Mouse (Mus musculus): ENCODE data around the gene Cacul1.
A peak's percentile ranks its signal among the peaks of the same experiment; 100 is the strongest.
"Not testable (repeated sequence)": the region's sequence is repeated elsewhere in the genome, so short reads cannot be mapped to it uniquely, and the experiment has no call there.

Gene Cacul1

DNA sequence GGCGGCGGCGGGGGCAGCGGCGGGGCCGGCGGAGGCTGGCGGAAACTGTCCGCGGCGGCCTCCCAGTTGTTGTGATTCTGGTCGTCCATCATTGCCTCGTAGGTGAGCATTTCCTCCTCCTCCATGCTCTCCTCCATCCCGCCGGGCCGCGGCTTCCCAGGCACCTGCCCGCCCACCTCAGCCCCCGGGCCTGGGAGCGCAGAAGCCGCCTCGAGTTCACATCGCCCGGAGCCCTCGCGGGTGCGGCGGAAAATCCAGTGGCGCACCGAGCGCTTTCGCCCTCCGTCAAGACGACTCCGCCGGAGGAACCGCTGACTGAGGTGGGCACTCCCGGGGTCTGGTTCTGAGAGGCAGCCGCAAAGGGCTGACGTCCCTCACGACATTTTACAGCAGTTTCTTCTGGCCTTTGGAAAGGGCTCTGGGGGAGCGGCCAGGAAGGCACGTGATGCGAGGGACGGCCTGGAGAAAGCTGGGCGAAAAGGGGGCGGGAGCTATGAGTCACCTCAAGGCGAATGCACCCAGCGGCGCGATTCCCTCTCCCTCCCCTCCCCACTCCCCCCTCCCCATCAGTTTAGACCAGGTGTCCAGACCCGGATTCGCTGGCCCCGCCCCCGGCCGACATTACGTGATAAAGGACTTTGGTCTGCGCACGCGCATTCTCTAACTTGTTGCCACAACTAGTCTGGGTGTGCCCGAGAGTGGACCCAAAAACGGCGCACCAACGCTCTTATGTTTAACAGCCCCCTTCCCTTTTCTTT, at the start of gene Cacul1:
Gene Cacul1 (minus strand): TSS at position 444 of the 758 bp plus-strand sequence.
- DNase-seq (ENCODE audit: low spot score) = peak; percentile 96

DNA sequence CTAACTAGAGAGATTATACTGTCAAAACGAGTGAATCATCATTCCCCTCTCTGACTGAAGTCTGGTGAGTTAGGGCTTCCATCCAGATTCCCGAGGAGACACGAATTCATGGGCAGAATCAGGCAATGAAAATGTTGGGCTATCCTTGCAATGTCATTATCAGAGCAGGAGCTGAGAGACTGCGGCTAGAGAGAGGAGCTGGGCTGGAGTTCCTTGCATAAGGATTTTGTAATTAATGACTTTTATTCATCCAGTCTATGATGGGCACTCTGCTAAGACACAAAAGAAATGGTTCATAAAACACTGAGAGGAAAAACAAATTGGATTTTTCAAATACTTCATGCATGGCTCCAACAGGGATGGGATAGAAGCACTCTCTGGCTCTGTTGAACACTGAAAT, 38.6 kb upstream of the Cacul1 start:
- DNase-seq (ENCODE audit: low spot score) = no peak

GRCm38 (mm10) chr19:60617007-60617406, 36.2 kb upstream of the Cacul1 start:
- DNase-seq (ENCODE audit: low spot score) = no peak

- no peak for DNase-seq (ENCODE audit: low spot score)
Measured at GRCm38 (mm10) chr19:60615470-60616200, 34.8 kb upstream of the Cacul1 start.

DNA sequence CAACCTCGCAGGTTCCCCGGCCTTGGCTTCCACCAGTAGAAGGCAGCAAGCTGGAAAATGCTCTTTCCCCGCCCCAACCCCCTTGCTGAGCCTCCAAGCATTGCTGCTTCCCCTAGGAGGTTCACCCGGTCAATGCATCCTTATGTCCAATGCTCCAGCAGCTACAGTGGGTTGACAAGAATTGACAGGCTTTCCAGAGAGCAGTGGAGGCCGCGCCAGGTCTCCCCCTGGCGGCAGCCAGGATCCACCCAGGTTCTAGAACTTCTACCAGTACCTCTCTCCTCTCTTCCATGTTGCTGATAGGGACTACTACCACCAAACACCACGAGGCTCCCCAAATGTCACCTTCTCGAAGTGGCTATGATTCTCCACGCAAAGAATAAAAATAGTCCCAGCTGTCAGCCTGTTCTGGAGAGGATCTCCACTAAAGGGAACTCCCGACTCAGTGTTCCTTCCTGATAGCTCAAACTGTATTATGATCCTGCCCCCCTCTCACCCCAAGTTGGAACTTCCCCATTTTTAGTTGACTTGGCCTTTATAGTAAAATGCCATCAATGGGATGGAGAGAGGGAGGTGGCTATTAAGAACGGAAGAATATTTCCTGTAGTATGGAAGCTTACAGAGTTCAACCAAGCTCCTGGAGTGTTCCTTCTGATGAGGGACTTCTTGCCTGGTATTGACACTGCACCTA, 30.8 kb upstream of the Cacul1 start:
- DNase-seq (ENCODE audit: low spot score) = no peak

DNA sequence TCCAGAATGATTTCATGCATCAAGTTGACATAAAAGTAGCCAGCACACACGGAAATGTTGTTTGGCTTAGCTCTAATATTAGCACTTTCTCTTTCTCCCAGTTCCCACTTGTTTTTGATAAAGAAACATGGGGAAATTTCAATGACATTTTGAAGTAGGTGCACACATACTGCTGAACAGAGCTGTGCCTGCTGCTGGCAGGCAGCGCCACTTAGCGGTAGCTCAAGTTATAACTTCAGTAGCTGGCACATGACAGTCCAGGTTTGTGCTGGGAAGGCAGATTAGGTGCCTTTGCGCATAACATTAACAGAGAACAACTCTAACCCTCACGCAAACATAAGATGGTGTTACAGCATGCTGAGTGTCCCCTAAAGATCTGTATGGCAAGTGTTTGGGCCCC, 27.9 kb upstream of the Cacul1 start:
- DNase-seq (ENCODE audit: low spot score) = peak; percentile 26

- DNase-seq (ENCODE audit: low spot score) = no peak
Measured at GRCm38 (mm10) chr19:60603586-60603985, 22.8 kb upstream of the Cacul1 start.

GRCm38 (mm10) chr19:60602066-60602465, 21.2 kb upstream of the Cacul1 start:
- DNase-seq (ENCODE audit: low spot score) = not testable (repeated sequence)

GRCm38 (mm10) chr19:60598025-60598697, 17.3 kb upstream of the Cacul1 start:
- DNase-seq (ENCODE audit: low spot score) = no peak

DNA sequence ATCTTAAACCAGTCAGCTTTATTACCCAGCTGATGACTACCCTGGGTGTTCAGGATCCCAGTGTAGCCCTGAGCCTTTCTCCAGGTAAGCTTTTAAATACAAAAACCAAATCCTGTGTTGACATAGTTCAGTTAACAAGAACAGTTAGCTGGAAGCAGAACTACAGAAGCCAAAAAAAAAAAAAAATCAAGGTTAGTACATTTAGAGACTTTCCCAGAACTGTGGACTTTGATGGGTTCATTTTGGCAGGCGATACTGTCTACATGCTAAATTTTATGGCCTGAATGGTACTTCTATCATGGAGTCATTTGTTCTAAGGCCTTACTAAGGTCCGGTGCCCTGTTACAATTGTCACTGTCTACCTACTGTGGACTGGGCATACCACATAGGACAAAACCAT, 8.8 kb upstream of the Cacul1 start:
- no peak for DNase-seq (ENCODE audit: low spot score)

- DNase-seq (ENCODE audit: low spot score) = no peak
Measured at GRCm38 (mm10) chr19:60586652-60587051, 5.8 kb upstream of the Cacul1 start.

DNA sequence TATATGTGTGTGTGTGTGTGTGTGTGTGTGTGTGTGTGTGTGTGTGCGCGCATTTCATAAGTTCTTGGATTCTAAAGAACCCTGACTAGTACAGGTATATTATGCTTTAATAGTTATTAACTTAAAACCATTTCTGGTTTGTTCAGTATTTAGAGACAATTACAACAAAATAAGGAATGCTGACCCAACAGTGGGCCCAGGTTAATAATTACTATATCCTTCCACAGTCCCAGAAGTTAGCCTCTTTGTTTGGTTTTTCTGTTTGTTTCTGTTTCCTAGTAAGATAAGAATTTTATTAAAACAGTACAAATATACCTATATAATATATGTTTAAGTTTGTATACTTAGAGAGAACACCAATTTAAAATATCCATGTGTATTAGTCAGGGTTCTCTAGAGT, 2.4 kb upstream of the Cacul1 start:
- no peak for DNase-seq (ENCODE audit: low spot score)

- peak; percentile 18 for DNase-seq (ENCODE audit: low spot score)
Measured at GRCm38 (mm10) chr19:60581377-60582290, 809 bp upstream of the Cacul1 start.

- DNase-seq (ENCODE audit: low spot score) = peak; percentile 27
Measured at GRCm38 (mm10) chr19:60579771-60580581, 849 bp downstream of the Cacul1 start.

- no peak for DNase-seq (ENCODE audit: low spot score)
Measured at GRCm38 (mm10) chr19:60576741-60577140, 4.1 kb downstream of the Cacul1 start.

GRCm38 (mm10) chr19:60560497-60560896, 20.3 kb downstream of the Cacul1 start:
- no peak for DNase-seq (ENCODE audit: low spot score)

DNA sequence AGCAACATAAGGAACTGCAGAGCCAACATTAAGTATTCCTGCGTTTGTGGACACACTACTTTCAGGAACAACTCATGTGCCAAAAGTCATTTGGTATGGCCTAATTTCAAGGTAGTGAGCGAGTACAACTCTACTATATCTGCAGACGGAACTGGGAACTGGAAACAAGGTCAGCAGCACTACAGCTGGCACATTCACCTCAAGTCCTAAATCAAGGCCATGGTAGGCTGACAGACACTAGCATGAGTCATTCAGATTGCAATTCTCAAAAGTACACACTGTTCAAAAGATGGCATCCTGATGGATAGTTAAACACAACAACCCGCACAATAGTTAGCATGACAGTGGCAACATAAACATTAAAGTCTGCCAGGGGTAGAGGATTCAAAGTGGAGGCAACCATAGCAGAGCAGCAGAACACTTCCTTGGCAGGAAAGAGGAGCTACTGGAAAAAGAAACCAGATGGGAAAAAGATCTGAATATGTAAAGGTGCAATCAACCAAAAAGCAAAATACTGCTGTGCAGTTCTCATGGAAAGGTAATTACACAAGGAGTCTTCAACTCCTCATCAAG, 25.9 kb downstream of the Cacul1 start:
- no peak for DNase-seq (ENCODE audit: low spot score)

- DNase-seq (ENCODE audit: low spot score) = peak; percentile 56
Measured at GRCm38 (mm10) chr19:60553501-60553900, 27.3 kb downstream of the Cacul1 start.

- DNase-seq (ENCODE audit: low spot score) = no peak
Measured at GRCm38 (mm10) chr19:60543302-60543701, 37.5 kb downstream of the Cacul1 start.

DNA sequence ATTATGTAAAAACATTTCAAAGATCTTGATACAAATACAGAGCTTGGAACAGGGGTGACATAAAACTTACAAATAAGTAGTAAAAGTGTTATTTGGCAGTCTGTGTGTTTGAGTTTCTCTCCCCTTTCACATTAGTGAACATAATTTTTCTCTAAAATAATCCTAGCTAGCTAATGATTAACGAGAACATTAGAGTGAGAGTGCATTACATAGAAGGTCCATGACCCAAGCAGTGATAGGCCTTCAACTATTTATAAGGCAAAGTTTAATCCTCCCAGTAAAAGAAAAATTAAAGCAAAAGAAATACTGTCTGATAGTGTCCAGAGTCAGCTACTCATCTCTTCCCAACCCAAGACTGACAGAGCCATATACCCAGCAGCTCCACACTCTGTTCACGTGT, 48.9 kb downstream of the Cacul1 start:
- no peak for DNase-seq (ENCODE audit: low spot score)
